Comparison of ENCODE assay signal across 17 mouse cellular contexts in the genomic region with DNA sequence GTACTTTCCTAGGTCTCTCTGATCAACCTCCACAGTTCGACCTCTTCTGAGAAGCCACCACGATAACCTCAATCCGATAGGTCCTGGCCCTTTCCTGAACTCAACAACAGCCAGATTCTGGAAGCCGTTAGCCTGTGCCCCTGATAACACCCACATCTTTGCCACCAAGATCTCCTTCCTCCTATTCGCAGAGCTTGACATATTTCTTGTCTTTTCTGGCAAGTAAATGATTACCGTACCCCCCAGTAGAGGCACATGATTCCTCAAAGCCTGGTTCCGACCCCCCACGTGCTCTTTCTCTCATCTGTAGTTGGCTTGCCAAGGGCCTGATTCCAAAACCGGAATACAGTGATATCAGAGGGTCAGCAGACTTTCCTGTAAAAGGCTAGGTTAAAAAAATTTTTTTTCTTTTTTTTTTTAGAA.
A peak's percentile ranks its signal among the peaks of the same experiment; 100 is the strongest.
DNase-seq lines count a peak whose midpoint lies in the region; ATAC-seq lines count a peak whose summit lies in the region.
"Had no signal": no experiment of that assay in that cellular context is flagged by ENCODE, and none has a peak within 500 bp of the region (broad histone marks: within the 10 kb centered on the region; RNA-seq: fewer than 3 reads in every experiment).

No protein-coding gene starts in this region.

- no peak overlapping the region for H3K9ac ChIP-seq in kidney, embryonic 16.5 days (replicated peaks; ENCODE audit: low read length)
- H3K9ac ChIP-seq: embryonic facial prominence, embryonic 13.5 days; limb, embryonic 13.5 days; liver, embryonic 15.5 days; neural tube, embryonic 12.5 days had no signal

- H3K4me2 ChIP-seq in kidney, embryonic 16.5 days (replicated peaks; ENCODE audit: low read depth, low read length): no peak overlapping the region
- H3K4me2 ChIP-seq: embryonic facial prominence, embryonic 13.5 days; heart, embryonic 11.5 days; limb, embryonic 13.5 days; liver, embryonic 15.5 days; neural tube, embryonic 12.5 days had no signal

- H3K27ac ChIP-seq in kidney, embryonic 16.5 days (ENCODE audit: low read length): no peak overlapping the region
- H3K27ac ChIP-seq: embryonic facial prominence, embryonic 13.5 days; limb, embryonic 13.5 days; liver, embryonic 15.5 days; neural tube, embryonic 12.5 days had no signal

- peak; percentile 68 to 71 for DNase-seq in cerebellum, postnatal 10 days
- peak; percentile 66 to 79 for DNase-seq in kidney, adult 8-10 months
- DNase-seq in urinary bladder, postnatal 14 days (ENCODE audit: low spot score): peak; percentile 20
- no peak for DNase-seq in urinary bladder, postnatal 10 days (ENCODE audit: low spot score)
- no peak for DNase-seq in layer of hippocampus, adult 9-10 months (ENCODE audit: low spot score)
- DNase-seq: heart, postnatal 36 days; lung, postnatal 10 days; spleen, adult 18-20 months had no signal

- H3K4me3 ChIP-seq in kidney, embryonic 16.5 days (ENCODE audit: low read length): no peak overlapping the region
- H3K4me3 ChIP-seq: embryonic facial prominence, embryonic 13.5 days; limb, embryonic 13.5 days; liver, embryonic 15.5 days; neural tube, embryonic 12.5 days had no signal

- no peaks in the 10 kb centered on the region for H3K36me3 ChIP-seq in kidney, embryonic 16.5 days (ENCODE audit: insufficient read depth, low read length)
- H3K36me3 ChIP-seq: embryonic facial prominence, embryonic 13.5 days; limb, embryonic 13.5 days; liver, embryonic 15.5 days; neural tube, embryonic 12.5 days had no signal

- H3K27me3 ChIP-seq in kidney, embryonic 16.5 days (ENCODE audit: insufficient read depth, low read length): no peaks in the 10 kb centered on the region
- H3K27me3 ChIP-seq: limb, embryonic 13.5 days; liver, embryonic 15.5 days; neural tube, embryonic 12.5 days had no signal

- peaks cover 11% of the 10 kb centered on the region for H3K4me1 ChIP-seq in kidney, embryonic 16.5 days (ENCODE audit: insufficient read depth, low read length)
- H3K4me1 ChIP-seq: neural tube, embryonic 12.5 days had no signal

- ATAC-seq in cerebellum, adult (ENCODE audit: insufficient number of reproducible peaks, low FRiP score, low TSS enrichment): no peak
- ATAC-seq in kidney, embryonic 16.5 days (ENCODE audit: low FRiP score, low TSS enrichment): no peak
- no peak for ATAC-seq in monocyte, adult 5-6 weeks (replicated peaks; ENCODE audit: insufficient number of reproducible peaks, low FRiP score, low TSS enrichment, poor library complexity, severe bottlenecking)
- ATAC-seq: forebrain, embryonic 16.5 days had no signal

- H3K9me3 ChIP-seq in kidney, embryonic 16.5 days (ENCODE audit: low read length): no peaks in the 10 kb centered on the region
- H3K9me3 ChIP-seq: embryonic facial prominence, embryonic 13.5 days; limb, embryonic 13.5 days; liver, embryonic 15.5 days; neural tube, embryonic 12.5 days had no signal

- 81% methylated on average over 9 of the region's 9 CpGs for WGBS in kidney, embryonic 16.5 days

Comparison
In these comparisons a context has a peak if more than half of its experiments do, and no peak if none do; other contexts are left out.
1. DNase-seq: peak in cerebellum, postnatal 10 days (2 of 2), kidney, adult 8-10 months (2 of 2) and urinary bladder, postnatal 14 days (single experiment); none in urinary bladder, postnatal 10 days (single experiment) and layer of hippocampus, adult 9-10 months (single experiment).